Mouse (Mus musculus): ENCODE measurements around the gene A530016L24Rik. TPM values are rescaled to one million over a fixed set of nuclear protein-coding genes. Genes with fewer than 3 reads are reported as not detected.
A peak's percentile ranks its signal among the peaks of the same experiment; 100 is the strongest.

A530016L24Rik gene
- polyA plus RNA-seq, 1 experiment from 2014 or later = not detected

GRCm38 (mm10) chr12:112510365-112510732 is 21.1 kb downstream of the A530016L24Rik start:
- H3K4me1 ChIP-seq (replicated peaks; ENCODE audit: control insufficient read depth, insufficient read depth, low read length) = 0 out of 2 replicates have a peak, but pooled peaks cover 12% of the 10 kb centered on the region
- H3K9me3 ChIP-seq (ENCODE audit: control insufficient read depth, low read length) = no peaks in the 10 kb centered on the region
- peaks cover 18% of the 10 kb centered on the region for H3K27me3 ChIP-seq (ENCODE audit: control insufficient read depth, insufficient read depth, low read length)
- H3K4me2 ChIP-seq (replicated peaks; ENCODE audit: low read depth, low read length) = peak overlapping the region; percentile 73
- peak overlapping the region; percentile 44; the same call in 1 of the 2 replicates for H3K9ac ChIP-seq (ENCODE audit: low read depth, low read length)
- WGBS = 21% methylated on average over 7 of the region's 7 CpGs
- H3K27ac ChIP-seq (ENCODE audit: low read depth, low read length) = peak overlapping the region; percentile 51
- DNase-seq (ENCODE audit: low spot score) = no peak
- H3K4me3 ChIP-seq (ENCODE audit: low read depth, low read length) = peak overlapping the region; percentile 33
- H3K36me3 ChIP-seq (ENCODE audit: control insufficient read depth, insufficient read depth, low read length) = no peaks in the 10 kb centered on the region
- ATAC-seq (ENCODE audit: low FRiP score) = peak; percentile 32; the same call in 1 of the 2 replicates

- H3K4me1 ChIP-seq (replicated peaks; ENCODE audit: control insufficient read depth, insufficient read depth, low read length) = 0 out of 2 replicates have a peak, but pooled peaks cover 12% of the 10 kb centered on the region
- WGBS = 2% methylated on average over 62 of the region's 62 CpGs
- H3K27me3 ChIP-seq (ENCODE audit: control insufficient read depth, insufficient read depth, low read length) = peaks cover 18% of the 10 kb centered on the region
- H3K4me2 ChIP-seq (replicated peaks; ENCODE audit: low read depth, low read length) = peak overlapping the region; percentile 73
- peak overlapping the region; percentile 33 for H3K4me3 ChIP-seq (ENCODE audit: low read depth, low read length)
- peak overlapping the region; percentile 44; the same call in 1 of the 2 replicates for H3K9ac ChIP-seq (ENCODE audit: low read depth, low read length)
- H3K9me3 ChIP-seq (ENCODE audit: control insufficient read depth, low read length) = no peaks in the 10 kb centered on the region
- peak; percentile 72 for DNase-seq (ENCODE audit: low spot score)
- peak; percentile 51 for ATAC-seq (ENCODE audit: low FRiP score)
- no peaks in the 10 kb centered on the region for H3K36me3 ChIP-seq (ENCODE audit: control insufficient read depth, insufficient read depth, low read length)
- peak overlapping the region; percentile 51 for H3K27ac ChIP-seq (ENCODE audit: low read depth, low read length)
Measured at GRCm38 (mm10) chr12:112510733-112511372, 21.6 kb downstream of the A530016L24Rik start.

GRCm38 (mm10) chr12:112514897-112515296 is 25.6 kb downstream of the A530016L24Rik start:
- Histone ChIP-seq H3K27me3 (ENCODE audit: control insufficient read depth, insufficient read depth, low read length) (peaks cover 18% of the 10 kb centered on the region), H3K4me1 (replicated peaks; ENCODE audit: control insufficient read depth, insufficient read depth, low read length) (peaks cover 8% of the 10 kb centered on the region; the same call in 1 of the 2 replicates), H3K36me3 (ENCODE audit: control insufficient read depth, insufficient read depth, low read length) (no peaks in the 10 kb centered on the region), H3K4me3 (ENCODE audit: low read depth, low read length) (no peak overlapping the region), H3K9me3 (ENCODE audit: control insufficient read depth, low read length) (no peaks in the 10 kb centered on the region), H3K4me2 (replicated peaks; ENCODE audit: low read depth, low read length) (no peak overlapping the region), H3K9ac (ENCODE audit: low read depth, low read length) (no peak overlapping the region), H3K27ac (ENCODE audit: low read depth, low read length) (no peak overlapping the region)
- DNase-seq (ENCODE audit: low spot score) = no peak
- ATAC-seq (ENCODE audit: low FRiP score) = no peak
- WGBS = 55% methylated on average over 3 of the region's 3 CpGs

GRCm38 (mm10) chr12:112516697-112517337 is 27.6 kb downstream of the A530016L24Rik start, which contains the start of gene Tmem179:
Gene Tmem179 (minus strand): TSS chr12:112516747.
- H3K4me3 ChIP-seq (ENCODE audit: low read depth, low read length) = no peak within 1 kb of the TSS
- DNase-seq (ENCODE audit: low spot score) = peak; percentile 73
- no peak within 1 kb of the TSS for H3K4me2 ChIP-seq (replicated peaks; ENCODE audit: low read depth, low read length)
- H3K27me3 ChIP-seq (ENCODE audit: control insufficient read depth, insufficient read depth, low read length) = peaks cover 6% of the 10 kb centered on the region
- ATAC-seq (ENCODE audit: low FRiP score) = peak; percentile 30; the same call in 1 of the 2 replicates
- H3K27ac ChIP-seq (ENCODE audit: low read depth, low read length) = no peak within 1 kb of the TSS
- WGBS = 22% methylated on average over 14 of the region's 14 CpGs
- H3K36me3 ChIP-seq (ENCODE audit: control insufficient read depth, insufficient read depth, low read length) = no peaks in the 10 kb centered on the region
- no peak within 1 kb of the TSS for H3K9ac ChIP-seq (ENCODE audit: low read depth, low read length)
- peaks cover 3% of the 10 kb centered on the region; the same call in 1 of the 2 replicates for H3K4me1 ChIP-seq (replicated peaks; ENCODE audit: control insufficient read depth, insufficient read depth, low read length)
- no peaks in the 10 kb centered on the region for H3K9me3 ChIP-seq (ENCODE audit: control insufficient read depth, low read length)

- Histone ChIP-seq H3K36me3 (ENCODE audit: control insufficient read depth, insufficient read depth, low read length) (no peaks in the 10 kb centered on the region), H3K4me3 (ENCODE audit: low read depth, low read length) (no peak overlapping the region), H3K4me1 (replicated peaks; ENCODE audit: control insufficient read depth, insufficient read depth, low read length) (peaks cover 3% of the 10 kb centered on the region; the same call in 1 of the 2 replicates), H3K9me3 (ENCODE audit: control insufficient read depth, low read length) (no peaks in the 10 kb centered on the region), H3K27ac (ENCODE audit: low read depth, low read length) (no peak overlapping the region), H3K9ac (ENCODE audit: low read depth, low read length) (no peak overlapping the region), H3K27me3 (ENCODE audit: control insufficient read depth, insufficient read depth, low read length) (no peaks in the 10 kb centered on the region), H3K4me2 (replicated peaks; ENCODE audit: low read depth, low read length) (no peak overlapping the region)
- WGBS = 38% methylated on average over 4 of the region's 4 CpGs
- DNase-seq (ENCODE audit: low spot score) (no peak), ATAC-seq (ENCODE audit: low FRiP score) (peak; percentile 38; the same call in 1 of the 2 replicates)
Measured at GRCm38 (mm10) chr12:112518105-112518504, 28.9 kb downstream of the A530016L24Rik start.

- Histone ChIP-seq H3K4me1 (replicated peaks; ENCODE audit: control insufficient read depth, insufficient read depth, low read length) (no peaks in the 10 kb centered on the region), H3K9ac (ENCODE audit: low read depth, low read length) (no peak overlapping the region), H3K4me3 (ENCODE audit: low read depth, low read length) (no peak overlapping the region), H3K4me2 (replicated peaks; ENCODE audit: low read depth, low read length) (no peak overlapping the region), H3K27ac (ENCODE audit: low read depth, low read length) (no peak overlapping the region), H3K9me3 (ENCODE audit: control insufficient read depth, low read length) (no peaks in the 10 kb centered on the region), H3K27me3 (ENCODE audit: control insufficient read depth, insufficient read depth, low read length) (0 out of 2 replicates have a peak, but pooled peaks cover 2% of the 10 kb centered on the region), H3K36me3 (ENCODE audit: control insufficient read depth, insufficient read depth, low read length) (no peaks in the 10 kb centered on the region)
- ATAC-seq (ENCODE audit: low FRiP score) (no peak), DNase-seq (ENCODE audit: low spot score) (no peak)
- 71% methylated on average over 4 of the region's 4 CpGs for WGBS
Measured at GRCm38 (mm10) chr12:112533758-112534157, 44.5 kb downstream of the A530016L24Rik start.

- peaks cover 10% of the 10 kb centered on the region for H3K4me1 ChIP-seq (replicated peaks; ENCODE audit: control insufficient read depth, insufficient read depth, low read length)
- no peak overlapping the region for H3K9ac ChIP-seq (ENCODE audit: low read depth, low read length)
- 79% methylated on average over 6 of the region's 6 CpGs for WGBS
- no peak overlapping the region for H3K27ac ChIP-seq (ENCODE audit: low read depth, low read length)
- ATAC-seq (ENCODE audit: low FRiP score) (no peak), DNase-seq (ENCODE audit: low spot score) (no peak)
- H3K4me2 ChIP-seq (replicated peaks; ENCODE audit: low read depth, low read length) = no peak overlapping the region
- H3K4me3 ChIP-seq (ENCODE audit: low read depth, low read length) = no peak overlapping the region
- H3K9me3 ChIP-seq (ENCODE audit: control insufficient read depth, low read length) = no peaks in the 10 kb centered on the region
- 0 out of 2 replicates have a peak, but pooled peaks cover 3% of the 10 kb centered on the region for H3K27me3 ChIP-seq (ENCODE audit: control insufficient read depth, insufficient read depth, low read length)
- H3K36me3 ChIP-seq (ENCODE audit: control insufficient read depth, insufficient read depth, low read length) = no peaks in the 10 kb centered on the region
Measured at GRCm38 (mm10) chr12:112537233-112537632, 48.0 kb downstream of the A530016L24Rik start.

- Histone ChIP-seq H3K27ac (ENCODE audit: low read depth, low read length) (no peak overlapping the region), H3K4me3 (ENCODE audit: low read depth, low read length) (no peak overlapping the region), H3K4me1 (replicated peaks; ENCODE audit: control insufficient read depth, insufficient read depth, low read length) (peaks cover 14% of the 10 kb centered on the region), H3K4me2 (replicated peaks; ENCODE audit: low read depth, low read length) (no peak overlapping the region), H3K9me3 (ENCODE audit: control insufficient read depth, low read length) (no peaks in the 10 kb centered on the region), H3K9ac (ENCODE audit: low read depth, low read length) (no peak overlapping the region), H3K27me3 (ENCODE audit: control insufficient read depth, insufficient read depth, low read length) (0 out of 2 replicates have a peak, but pooled peaks cover 3% of the 10 kb centered on the region), H3K36me3 (ENCODE audit: control insufficient read depth, insufficient read depth, low read length) (no peaks in the 10 kb centered on the region)
- DNase-seq (ENCODE audit: low spot score) = no peak
- 90% methylated on average over 9 of the region's 9 CpGs for WGBS
- no peak for ATAC-seq (ENCODE audit: low FRiP score)
Measured at GRCm38 (mm10) chr12:112538356-112538755, 49.1 kb downstream of the A530016L24Rik start.
